Mouse (Mus musculus): ENCODE measurements around the gene Ptafr. TPM values are rescaled to one million over a fixed set of nuclear protein-coding genes. Genes with fewer than 3 reads are reported as not detected.
"Not testable (repeated sequence)": the region's sequence is repeated elsewhere in the genome, so short reads cannot be mapped to it uniquely, and the experiment has no call there.

Ptafr gene
- polyA plus RNA-seq, 1 experiment from 2014 or later: 0.11 TPM

DNA sequence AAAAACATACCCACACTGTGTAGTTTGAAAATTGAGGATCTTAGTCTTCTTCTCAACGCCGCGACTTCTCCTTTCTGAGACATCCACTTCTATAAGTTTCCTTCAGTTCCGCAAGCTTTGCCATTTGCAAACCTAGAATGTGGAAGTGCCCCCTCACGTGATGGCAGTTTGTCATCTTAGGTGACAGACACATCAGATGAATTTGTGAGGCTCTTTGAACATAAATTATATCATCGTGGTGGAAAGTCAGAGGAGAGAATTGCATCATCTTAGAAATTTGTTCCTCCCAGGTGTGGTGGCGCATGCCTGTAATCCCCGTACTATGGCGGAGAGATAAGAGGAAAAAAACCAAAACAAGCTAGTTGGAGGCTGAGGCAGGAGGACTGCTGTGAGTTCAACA lies 29.1 kb downstream of the Ptafr start:
- DNase-seq (ENCODE audit: low spot score): no peak

DNA sequence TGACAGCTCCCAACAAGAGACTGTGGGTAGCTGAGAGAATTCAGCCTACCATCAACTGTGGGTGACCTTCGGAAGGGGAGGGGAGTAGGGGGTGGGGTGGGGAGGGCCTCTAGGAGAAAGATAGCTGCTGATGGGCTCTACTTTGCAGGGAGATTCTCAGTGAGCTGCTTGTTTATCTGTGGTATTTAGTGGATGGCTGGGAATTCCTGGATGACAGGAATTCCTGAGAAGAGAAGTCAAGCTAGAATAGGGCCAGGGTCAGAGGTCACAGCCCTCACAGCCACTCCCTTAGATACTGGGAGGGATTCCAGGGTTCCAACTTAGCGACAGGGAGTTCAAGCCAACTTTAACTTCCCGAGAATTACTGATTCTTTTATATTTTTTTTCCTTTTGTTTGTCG lies 30.3 kb downstream of the Ptafr start:
- no peak for DNase-seq (ENCODE audit: low spot score)
- Histone ChIP-seq H3K4me2 (ENCODE audit: low read depth, severe bottlenecking) (no peak overlapping the region), H3K36me3 (ENCODE audit: control insufficient read depth, insufficient read depth, low read length) (no peaks in the 10 kb centered on the region), H3K27me3 (ENCODE audit: control insufficient read depth, insufficient read depth, low read length) (no peaks in the 10 kb centered on the region), H3K4me1 (ENCODE audit: control insufficient read depth, insufficient read depth, low read length) (no peaks in the 10 kb centered on the region), H3K27ac (replicated peaks; ENCODE audit: low read depth, low read length) (no peak overlapping the region), H3K9ac (ENCODE audit: low read length) (no peak overlapping the region), H3K4me3 (ENCODE audit: low read depth, low read length) (no peak overlapping the region), H3K9me3 (ENCODE audit: control insufficient read depth, low read length) (no peaks in the 10 kb centered on the region)
- no peak for ATAC-seq (ENCODE audit: insufficient number of reproducible peaks, low FRiP score, low TSS enrichment, low read depth)
- WGBS: 41% methylated on average over 4 of the region's 4 CpGs

More for the DNA sequence above, 29.1 kb downstream of the Ptafr start:
- Histone ChIP-seq H3K9ac (ENCODE audit: low read length) (no peak overlapping the region), H3K27ac (replicated peaks; ENCODE audit: low read depth, low read length) (no peak overlapping the region), H3K9me3 (ENCODE audit: control insufficient read depth, low read length) (no peaks in the 10 kb centered on the region), H3K4me3 (ENCODE audit: low read depth, low read length) (no peak overlapping the region), H3K36me3 (ENCODE audit: control insufficient read depth, insufficient read depth, low read length) (no peaks in the 10 kb centered on the region), H3K4me1 (ENCODE audit: control insufficient read depth, insufficient read depth, low read length) (no peaks in the 10 kb centered on the region), H3K4me2 (ENCODE audit: low read depth, severe bottlenecking) (no peak overlapping the region), H3K27me3 (ENCODE audit: control insufficient read depth, insufficient read depth, low read length) (no peaks in the 10 kb centered on the region)
- no peak for ATAC-seq (ENCODE audit: insufficient number of reproducible peaks, low FRiP score, low TSS enrichment, low read depth)
- WGBS: 92% methylated on average over 9 of the region's 9 CpGs

DNA sequence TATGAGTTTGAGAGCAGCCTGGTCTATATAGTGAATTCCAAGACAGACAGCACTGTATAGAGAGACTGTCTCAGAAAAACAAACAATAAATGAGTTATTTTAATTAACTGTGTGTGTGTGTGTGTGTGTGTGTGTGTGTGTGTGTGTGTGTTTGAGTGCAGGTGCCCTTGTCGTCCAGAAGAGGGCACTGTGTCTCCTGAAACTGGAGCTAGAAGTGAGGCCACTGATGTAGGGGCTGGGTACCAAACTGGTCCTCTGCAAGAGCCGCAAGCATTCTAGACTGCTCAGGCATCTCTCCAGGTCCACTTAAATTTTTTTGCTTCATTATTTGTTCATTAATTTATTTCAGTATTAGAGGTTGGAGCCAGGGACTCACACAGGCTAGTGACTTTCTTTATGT lies 35.0 kb downstream of the Ptafr start:
- ATAC-seq (ENCODE audit: insufficient number of reproducible peaks, low FRiP score, low TSS enrichment, low read depth): no peak
- H3K4me1 ChIP-seq (ENCODE audit: control insufficient read depth, insufficient read depth, low read length): no peaks in the 10 kb centered on the region

DNA sequence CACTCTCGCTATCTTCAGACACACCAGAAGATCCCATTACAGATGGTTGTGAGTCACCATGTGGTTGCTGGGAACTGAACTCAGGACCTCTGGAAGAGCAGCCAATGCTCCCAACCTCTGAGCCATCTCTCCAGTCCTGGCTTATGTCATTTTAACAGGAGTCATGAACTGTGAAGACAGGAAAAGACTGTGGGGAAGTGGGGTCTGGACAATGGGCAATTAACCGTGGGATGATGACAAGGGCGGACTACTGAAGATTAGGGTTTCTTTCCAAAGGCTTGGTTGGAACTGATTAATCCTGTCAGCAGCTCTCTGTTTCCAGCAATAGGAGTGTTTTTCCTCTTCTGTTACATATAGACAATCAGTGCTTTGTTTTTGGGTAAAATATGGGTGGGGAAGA lies 35.9 kb downstream of the Ptafr start:
- WGBS: 84% methylated on average over 3 of the region's 3 CpGs
- DNase-seq (ENCODE audit: low spot score) (no peak), ATAC-seq (ENCODE audit: insufficient number of reproducible peaks, low FRiP score, low TSS enrichment, low read depth) (no peak)
- no peak overlapping the region for H3K9ac ChIP-seq (ENCODE audit: low read length)
- no peaks in the 10 kb centered on the region for H3K4me1 ChIP-seq (ENCODE audit: control insufficient read depth, insufficient read depth, low read length)
- H3K4me3 ChIP-seq (ENCODE audit: low read depth, low read length): no peak overlapping the region
- H3K27ac ChIP-seq (replicated peaks; ENCODE audit: low read depth, low read length): no peak overlapping the region
- H3K36me3 ChIP-seq (ENCODE audit: control insufficient read depth, insufficient read depth, low read length): no peaks in the 10 kb centered on the region
- H3K4me2 ChIP-seq (ENCODE audit: low read depth, severe bottlenecking): no peak overlapping the region
- no peaks in the 10 kb centered on the region for H3K9me3 ChIP-seq (ENCODE audit: control insufficient read depth, low read length)
- H3K27me3 ChIP-seq (ENCODE audit: control insufficient read depth, insufficient read depth, low read length): no peaks in the 10 kb centered on the region

More for the DNA sequence above, 35.0 kb downstream of the Ptafr start:
- no peak overlapping the region for H3K4me2 ChIP-seq (ENCODE audit: low read depth, severe bottlenecking)
- H3K4me3 ChIP-seq (ENCODE audit: low read depth, low read length): no peak overlapping the region
- no peak for DNase-seq (ENCODE audit: low spot score)
- H3K36me3 ChIP-seq (ENCODE audit: control insufficient read depth, insufficient read depth, low read length): no peaks in the 10 kb centered on the region
- no peaks in the 10 kb centered on the region for H3K27me3 ChIP-seq (ENCODE audit: control insufficient read depth, insufficient read depth, low read length)
- H3K9me3 ChIP-seq (ENCODE audit: control insufficient read depth, low read length): no peaks in the 10 kb centered on the region
- WGBS: 92% methylated on average over 2 of the region's 2 CpGs
- H3K9ac ChIP-seq (ENCODE audit: low read length): no peak overlapping the region
- H3K27ac ChIP-seq (replicated peaks; ENCODE audit: low read depth, low read length): no peak overlapping the region

DNA sequence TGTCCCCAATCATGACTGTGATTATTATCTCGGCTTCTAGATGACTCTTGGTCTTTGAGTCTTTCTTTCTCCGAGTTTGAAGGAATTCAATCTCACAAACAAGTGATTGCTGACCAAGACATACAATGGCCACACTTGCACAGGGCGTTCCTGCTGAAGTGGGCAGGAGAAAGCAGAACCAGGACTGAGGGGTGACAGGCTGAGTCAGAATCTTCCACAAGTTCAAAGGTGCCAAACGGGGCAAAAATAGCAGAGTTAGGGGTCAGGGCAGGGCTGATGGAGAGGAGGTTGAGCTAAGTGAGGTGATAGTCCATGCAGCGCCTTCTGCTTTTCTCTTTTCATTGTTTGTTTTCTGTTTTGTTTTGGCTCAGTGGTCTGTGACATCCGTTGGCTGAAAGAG lies 36.6 kb downstream of the Ptafr start:
- Histone ChIP-seq H3K36me3 (ENCODE audit: control insufficient read depth, insufficient read depth, low read length) (no peaks in the 10 kb centered on the region), H3K9me3 (ENCODE audit: control insufficient read depth, low read length) (no peaks in the 10 kb centered on the region), H3K9ac (ENCODE audit: low read length) (no peak overlapping the region), H3K27ac (replicated peaks; ENCODE audit: low read depth, low read length) (no peak overlapping the region), H3K4me3 (ENCODE audit: low read depth, low read length) (no peak overlapping the region), H3K4me2 (ENCODE audit: low read depth, severe bottlenecking) (no peak overlapping the region), H3K27me3 (ENCODE audit: control insufficient read depth, insufficient read depth, low read length) (no peaks in the 10 kb centered on the region), H3K4me1 (ENCODE audit: control insufficient read depth, insufficient read depth, low read length) (no peaks in the 10 kb centered on the region)
- ATAC-seq (ENCODE audit: insufficient number of reproducible peaks, low FRiP score, low TSS enrichment, low read depth): no peak
- 88% methylated on average over 6 of the region's 6 CpGs for WGBS
- no peak for DNase-seq (ENCODE audit: low spot score)

DNA sequence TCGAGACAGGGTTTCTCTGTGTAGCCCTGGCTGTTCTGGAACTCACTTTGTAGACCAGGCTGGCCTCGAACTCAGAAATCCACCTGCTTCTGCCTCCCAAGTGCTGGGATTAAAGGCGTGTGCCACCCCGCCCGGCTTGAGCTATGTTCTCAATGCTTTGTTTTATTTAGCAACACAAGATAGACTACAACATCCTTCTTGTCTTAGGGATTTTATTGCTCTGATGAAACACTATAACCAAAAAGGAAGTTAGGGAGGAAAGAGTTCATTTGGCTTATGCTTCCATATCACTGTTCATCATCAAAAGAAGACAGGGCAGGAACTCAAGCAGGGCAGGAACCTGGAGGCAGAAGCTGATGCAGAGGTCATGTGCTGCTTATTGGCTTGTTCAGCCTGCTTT lies 37.4 kb downstream of the Ptafr start:
- H3K4me1 ChIP-seq (ENCODE audit: control insufficient read depth, insufficient read depth, low read length); ATAC-seq (ENCODE audit: insufficient number of reproducible peaks, low FRiP score, low TSS enrichment, low read depth); H3K9ac ChIP-seq (ENCODE audit: low read length); H3K4me3 ChIP-seq (ENCODE audit: low read depth, low read length); H3K27me3 ChIP-seq (ENCODE audit: control insufficient read depth, insufficient read depth, low read length); H3K27ac ChIP-seq (replicated peaks; ENCODE audit: low read depth, low read length); H3K36me3 ChIP-seq (ENCODE audit: control insufficient read depth, insufficient read depth, low read length); H3K9me3 ChIP-seq (ENCODE audit: control insufficient read depth, low read length); DNase-seq (ENCODE audit: low spot score); H3K4me2 ChIP-seq (ENCODE audit: low read depth, severe bottlenecking): not testable (repeated sequence)
- 88% methylated on average over 5 of the region's 5 CpGs for WGBS

DNA sequence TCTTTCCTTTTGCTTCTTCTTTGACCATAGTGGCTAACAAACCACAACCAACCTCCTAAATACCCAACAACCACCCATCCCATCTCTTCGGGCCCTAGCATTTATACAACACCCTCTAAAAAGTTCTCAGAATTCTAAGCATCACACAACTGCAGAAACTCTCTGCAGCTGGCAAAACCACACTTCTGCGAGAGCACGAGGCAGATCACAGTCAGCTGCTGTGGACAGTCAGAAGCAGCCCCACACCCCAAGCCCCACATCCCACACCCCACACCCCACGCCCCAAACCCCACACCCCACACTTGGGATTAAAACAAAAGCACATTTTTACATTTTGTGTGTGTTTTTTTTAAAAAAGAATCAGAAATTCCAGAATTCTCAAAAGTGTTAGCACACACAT lies 39.6 kb downstream of the Ptafr start:
- no peak overlapping the region for H3K4me3 ChIP-seq (ENCODE audit: low read depth, low read length)
- DNase-seq (ENCODE audit: low spot score) (no peak), ATAC-seq (ENCODE audit: insufficient number of reproducible peaks, low FRiP score, low TSS enrichment, low read depth) (no peak)
- H3K36me3 ChIP-seq (ENCODE audit: control insufficient read depth, insufficient read depth, low read length): no peaks in the 10 kb centered on the region
- WGBS: 78% methylated on average over 4 of the region's 4 CpGs
- no peaks in the 10 kb centered on the region for H3K4me1 ChIP-seq (ENCODE audit: control insufficient read depth, insufficient read depth, low read length)
- no peak overlapping the region for H3K27ac ChIP-seq (replicated peaks; ENCODE audit: low read depth, low read length)
- H3K4me2 ChIP-seq (ENCODE audit: low read depth, severe bottlenecking): no peak overlapping the region
- H3K9me3 ChIP-seq (ENCODE audit: control insufficient read depth, low read length): no peaks in the 10 kb centered on the region
- H3K27me3 ChIP-seq (ENCODE audit: control insufficient read depth, insufficient read depth, low read length): no peaks in the 10 kb centered on the region
- H3K9ac ChIP-seq (ENCODE audit: low read length): no peak overlapping the region

DNA sequence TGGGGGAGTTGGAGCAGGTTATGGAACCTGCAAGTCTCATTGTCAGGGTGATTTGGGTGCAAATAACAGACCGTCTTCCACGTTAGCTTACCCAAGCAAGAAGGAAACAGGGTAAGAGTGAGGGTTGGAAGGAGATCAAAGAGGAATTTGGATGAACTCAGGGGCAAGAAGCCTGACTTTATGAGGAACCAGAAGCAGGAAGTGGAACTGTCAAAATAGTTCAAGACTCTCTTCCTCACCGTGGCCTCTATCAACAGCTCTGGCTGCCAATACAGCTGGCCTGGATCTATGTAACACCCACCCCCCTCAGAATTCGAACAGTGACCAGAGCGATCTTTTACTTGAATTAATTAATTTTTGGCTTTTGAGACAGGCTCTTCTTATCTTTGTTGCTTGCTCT lies 41.9 kb downstream of the Ptafr start:
- Histone ChIP-seq H3K27me3 (ENCODE audit: control insufficient read depth, insufficient read depth, low read length) (no peaks in the 10 kb centered on the region), H3K27ac (replicated peaks; ENCODE audit: low read depth, low read length) (no peak overlapping the region), H3K9me3 (ENCODE audit: control insufficient read depth, low read length) (no peaks in the 10 kb centered on the region), H3K4me1 (ENCODE audit: control insufficient read depth, insufficient read depth, low read length) (no peaks in the 10 kb centered on the region), H3K4me3 (ENCODE audit: low read depth, low read length) (no peak overlapping the region), H3K36me3 (ENCODE audit: control insufficient read depth, insufficient read depth, low read length) (no peaks in the 10 kb centered on the region), H3K9ac (ENCODE audit: low read length) (no peak overlapping the region), H3K4me2 (ENCODE audit: low read depth, severe bottlenecking) (no peak overlapping the region)
- ATAC-seq (ENCODE audit: insufficient number of reproducible peaks, low FRiP score, low TSS enrichment, low read depth): no peak
- DNase-seq (ENCODE audit: low spot score): no peak
- WGBS: 80% methylated on average over 5 of the region's 5 CpGs

DNA sequence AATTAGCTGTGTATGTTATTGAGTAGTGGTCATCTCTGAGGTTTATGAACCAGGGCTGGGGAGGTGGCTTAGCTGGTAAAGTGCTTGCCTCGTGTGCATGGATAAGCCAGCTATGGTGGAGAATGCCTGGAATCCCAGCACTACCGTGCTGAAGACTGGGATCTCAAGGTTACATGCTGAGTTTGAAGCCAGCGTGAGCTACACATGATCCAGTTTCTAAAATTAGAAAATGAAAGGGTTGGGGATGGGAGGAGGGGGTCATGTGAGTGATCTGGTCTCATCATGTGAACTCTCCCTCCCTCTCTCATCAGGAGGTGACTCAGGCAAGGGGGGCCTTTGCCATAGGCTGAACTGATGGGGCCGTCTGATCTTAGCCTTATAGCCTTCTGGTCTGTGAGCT lies 44.3 kb downstream of the Ptafr start:
- no peak for ATAC-seq (ENCODE audit: insufficient number of reproducible peaks, low FRiP score, low TSS enrichment, low read depth)
- 69% methylated on average over 4 of the region's 4 CpGs for WGBS
- H3K27ac ChIP-seq (replicated peaks; ENCODE audit: low read depth, low read length): no peak overlapping the region

More for the DNA sequence above, 44.3 kb downstream of the Ptafr start:
- no peaks in the 10 kb centered on the region for H3K27me3 ChIP-seq (ENCODE audit: control insufficient read depth, insufficient read depth, low read length)
- H3K4me1 ChIP-seq (ENCODE audit: control insufficient read depth, insufficient read depth, low read length): no peaks in the 10 kb centered on the region
- H3K4me2 ChIP-seq (ENCODE audit: low read depth, severe bottlenecking): no peak overlapping the region
- H3K4me3 ChIP-seq (ENCODE audit: low read depth, low read length): no peak overlapping the region
- no peaks in the 10 kb centered on the region for H3K9me3 ChIP-seq (ENCODE audit: control insufficient read depth, low read length)
- H3K9ac ChIP-seq (ENCODE audit: low read length): no peak overlapping the region
- DNase-seq (ENCODE audit: low spot score): no peak
- H3K36me3 ChIP-seq (ENCODE audit: control insufficient read depth, insufficient read depth, low read length): no peaks in the 10 kb centered on the region

Data from limb, embryonic 11.5 days (tissue).